Mouse (Mus musculus) bone marrow, adult 2 months (tissue): Measurements from ENCODE around the gene 6030408B16Rik. TPM values are rescaled to one million over a fixed set of nuclear protein-coding genes. Genes with fewer than 3 reads are reported as not detected.

Experiments
- H3K27ac ChIP-seq: fragments of 200-500 bp; 2 replicates; pipeline ENCODE4 v1.5.1; 2012; ENCODE audit warnings: low read depth, mild to moderate bottlenecking, control low read depth, inconsistent platforms, low read length; ENCODE audit not compliant: control insufficient read depth, poor library complexity, insufficient read depth
- H3K4me1 ChIP-seq: fragments of 200-500 bp; 2 replicates; pipeline ENCODE4 v1.6.1; 2011; ENCODE audit warnings: low read length; ENCODE audit not compliant: control insufficient read depth, insufficient read depth
- H3K4me3 ChIP-seq: fragments of 200-500 bp; replicated peaks from 2 replicates; pipeline ENCODE3; 2011; ENCODE audit warnings: mild to moderate bottlenecking, low read depth, low read length, control low read depth; ENCODE audit not compliant: control insufficient read depth
- CTCF ChIP-seq: fragments of 200-500 bp; IDR thresholded peaks from 2 replicates; pipeline ENCODE4 v1.5.1; 2011; ENCODE audit warnings: low read length, control low read depth; ENCODE audit not compliant: control insufficient read depth, insufficient read depth
- POLR2A ChIP-seq: fragments of 200-500 bp; IDR thresholded peaks from 2 replicates; pipeline ENCODE4 v1.6.1; 2011; ENCODE audit warnings: low read depth, mild to moderate bottlenecking, control low read depth, low read length, borderline replicate concordance; ENCODE audit not compliant: control insufficient read depth
- WGBS: fragments of 180-500 bp; shearing (Covaris S2); methylation state at CpG from one replicate; pipeline ENCODE4 v1.1.7; 2018; 5-methylcytosine and 5-hydroxymethylcytosine counted together
- polyA plus RNA-seq: library from polyadenylated mRNA; stranded (reverse); fragments of >200 nt; gene quantifications from 2 replicates; pipeline ENCODE4 v1.2.4, GENCODE M21; 2011; ENCODE audit warnings: low replicate concordance; ENCODE audit not compliant: missing spikeins, insufficient read depth, insufficient read length

Gene 6030408B16Rik
- polyA plus RNA-seq, 1 experiment, result 1.4 TPM

- Histone ChIP-seq H3K4me1 (no peaks in the 10 kb centered on the region), H3K27ac (no peak overlapping the region), H3K4me3 (no peak overlapping the region)
- WGBS, result 24% methylated on average over 10 of the region's 10 CpGs
- TF ChIP-seq POLR2A (no peak), CTCF (no peak)
These were observed 33.1 kb downstream of the 6030408B16Rik start for GRCm38 (mm10) chr15:101325991-101326534.

GRCm38 (mm10) chr15:101327282-101327681 lies 34.3 kb downstream of the 6030408B16Rik start:
- under 1% methylated on average over 6 of the region's 6 CpGs for WGBS
- no peak for TF ChIP-seq POLR2A
- peak; percentile 95 for TF ChIP-seq CTCF
- Histone ChIP-seq H3K4me3 (no peak overlapping the region), H3K27ac (no peak overlapping the region), H3K4me1 (no peaks in the 10 kb centered on the region)

DNA sequence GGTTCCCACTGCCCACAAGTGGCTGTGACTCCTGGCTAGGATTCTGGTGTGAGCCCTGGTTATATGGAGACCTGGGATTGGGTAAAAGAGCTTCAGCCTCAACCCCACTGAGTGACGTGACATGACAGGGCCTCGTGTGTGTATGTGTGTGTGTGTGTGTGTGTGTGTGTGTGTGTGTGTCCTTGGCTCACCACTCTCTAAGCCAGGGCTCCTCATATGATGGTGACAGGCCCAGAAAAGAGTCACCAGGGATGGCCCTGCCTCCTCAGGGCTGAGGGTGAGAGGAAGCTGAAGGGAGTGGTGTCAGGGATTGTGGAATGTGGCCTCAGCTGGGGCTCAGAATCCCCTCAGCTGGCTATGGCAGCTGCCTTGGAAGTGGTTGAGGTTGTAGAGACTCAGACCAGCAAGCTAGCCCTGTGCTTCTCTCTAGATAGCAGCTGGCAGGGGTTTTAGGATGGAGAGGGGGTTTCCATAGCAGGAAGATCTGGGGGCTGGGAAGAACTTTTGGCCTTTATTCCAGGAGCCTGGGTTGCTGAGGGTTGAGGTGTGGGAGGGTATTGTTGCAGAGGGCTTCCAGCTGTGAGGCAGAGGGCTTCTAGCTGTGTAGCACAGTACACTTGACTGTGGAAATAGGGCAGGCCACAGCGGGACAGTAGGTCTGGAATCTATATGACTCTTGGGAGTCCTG lies 36.0 kb downstream of the 6030408B16Rik start:
- Histone ChIP-seq H3K4me3 (no peak overlapping the region), H3K4me1 (peaks cover 3% of the 10 kb centered on the region), H3K27ac (no peak overlapping the region)
- 67% methylated on average over 3 of the region's 3 CpGs for WGBS
- TF ChIP-seq POLR2A (no peak), CTCF (no peak)

DNA sequence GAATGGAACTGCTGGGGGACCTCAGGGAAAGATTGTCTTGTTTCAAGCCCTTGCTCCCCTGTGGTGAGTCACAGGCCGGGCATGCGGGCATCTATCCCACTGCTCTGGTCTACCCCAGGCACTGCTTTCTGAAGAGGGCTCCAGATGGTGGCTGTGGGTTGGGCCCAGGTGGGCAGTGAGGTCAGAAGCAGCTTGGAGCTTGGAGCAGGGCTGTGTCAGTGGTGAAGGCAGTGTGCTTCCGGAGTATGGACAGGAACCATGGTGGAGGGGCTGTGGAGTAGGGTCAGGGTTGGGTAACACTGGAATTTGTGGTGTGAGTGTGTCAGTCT lies 36.5 kb downstream of the 6030408B16Rik start:
- 70% methylated on average over 3 of the region's 3 CpGs for WGBS
- no peak overlapping the region for H3K27ac ChIP-seq
- TF ChIP-seq CTCF (no peak), POLR2A (no peak)

DNA sequence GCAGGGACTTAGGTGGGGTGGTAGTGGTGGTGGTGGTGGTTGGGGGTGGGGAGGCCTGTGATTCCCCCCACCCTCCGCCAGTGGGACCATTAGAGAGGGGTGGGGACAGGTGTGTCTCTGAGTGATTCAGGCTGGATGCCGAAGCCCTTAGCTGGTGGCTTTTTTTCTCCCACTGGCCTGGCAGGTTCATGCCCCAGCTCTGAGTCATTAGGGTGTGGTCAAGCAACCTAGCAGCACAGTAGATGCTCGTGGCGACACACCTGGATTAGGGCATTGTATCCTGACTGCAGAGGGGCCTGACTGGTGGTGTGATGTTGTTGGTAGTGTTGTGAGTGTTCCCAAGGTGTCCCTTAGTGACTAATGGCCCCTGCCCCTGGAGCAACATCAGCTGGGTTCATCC lies 38.1 kb downstream of the 6030408B16Rik start:
- no peak overlapping the region for H3K27ac ChIP-seq
- H3K4me1 ChIP-seq, result peaks cover 5% of the 10 kb centered on the region
- WGBS, result 70% methylated on average over 4 of the region's 4 CpGs
- TF ChIP-seq POLR2A, result no peak
- no peak for TF ChIP-seq CTCF
- no peak overlapping the region for H3K4me3 ChIP-seq

More for the DNA sequence above, 36.5 kb downstream of the 6030408B16Rik start:
- Histone ChIP-seq H3K4me1 (peaks cover 3% of the 10 kb centered on the region), H3K4me3 (no peak overlapping the region)

DNA sequence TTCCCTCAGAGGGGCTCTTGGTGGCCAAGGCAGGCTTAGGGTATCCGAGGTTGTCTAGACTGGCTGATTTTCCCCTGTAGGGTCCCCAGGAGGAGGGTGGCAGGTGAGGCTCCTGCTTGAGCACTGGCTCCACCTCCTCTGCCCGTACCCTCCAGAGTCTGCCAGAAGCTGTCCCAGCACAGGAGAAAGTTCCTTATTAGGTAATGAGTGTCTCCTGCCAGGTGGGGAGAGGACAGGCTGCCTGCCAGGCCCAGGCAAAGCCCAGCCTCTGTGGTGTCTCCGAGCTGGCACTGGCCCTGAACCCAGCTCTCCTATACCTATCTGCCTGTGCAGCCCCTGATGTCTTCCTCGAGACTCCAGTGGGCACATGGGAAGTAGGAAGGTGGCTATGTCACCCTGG lies 39.4 kb downstream of the 6030408B16Rik start:
- WGBS, result 65% methylated on average over 4 of the region's 4 CpGs
- no peak overlapping the region for H3K27ac ChIP-seq
- H3K4me3 ChIP-seq, result no peak overlapping the region
- peaks cover 10% of the 10 kb centered on the region for H3K4me1 ChIP-seq
- TF ChIP-seq POLR2A (no peak), CTCF (no peak)

GRCm38 (mm10) chr15:101333165-101333564 lies 40.2 kb downstream of the 6030408B16Rik start:
- peaks cover 10% of the 10 kb centered on the region for H3K4me1 ChIP-seq
- H3K4me3 ChIP-seq, result no peak overlapping the region
- no peak overlapping the region for H3K27ac ChIP-seq
- WGBS, result 25% methylated on average over 1 of the region's 1 CpGs
- no peak for TF ChIP-seq POLR2A
- no peak for TF ChIP-seq CTCF

DNA sequence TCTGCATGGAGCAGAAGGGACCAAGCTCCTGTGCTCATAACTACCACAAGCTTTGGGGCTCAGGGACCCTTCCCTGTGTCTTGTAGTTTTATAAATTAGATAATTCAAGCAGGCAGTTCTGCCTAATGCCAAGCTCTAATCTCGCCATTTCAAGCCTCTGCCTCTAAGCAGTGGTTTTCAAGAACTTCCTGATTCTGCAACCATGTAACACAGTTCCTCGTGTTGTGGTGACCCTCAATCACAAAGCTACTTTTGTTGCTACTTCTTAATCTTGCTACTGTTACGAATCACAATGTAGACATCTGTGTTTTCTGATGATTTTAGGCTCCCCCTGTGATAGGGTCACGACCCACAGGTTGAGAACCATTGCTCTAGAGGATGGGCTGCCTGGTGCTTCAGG lies 40.6 kb downstream of the 6030408B16Rik start:
- WGBS, result 5% methylated on average over 4 of the region's 4 CpGs
- TF ChIP-seq CTCF (no peak), POLR2A (no peak)
- Histone ChIP-seq H3K27ac (no peak overlapping the region; the same call in 1 of the 2 replicates), H3K4me1 (peaks cover 10% of the 10 kb centered on the region), H3K4me3 (no peak overlapping the region)
